Mouse (Mus musculus): ENCODE data around the gene Syn2. TPM values are rescaled to one million over a fixed set of nuclear protein-coding genes. Genes with fewer than 3 reads are reported as not detected.
A peak's percentile ranks its signal among the peaks of the same experiment; 100 is the strongest.
"Not testable (repeated sequence)": the region's sequence is repeated elsewhere in the genome, so short reads cannot be mapped to it uniquely, and the experiment has no call there.

Syn2 gene
- polyA plus RNA-seq, 1 experiment: 0.96 TPM

DNA sequence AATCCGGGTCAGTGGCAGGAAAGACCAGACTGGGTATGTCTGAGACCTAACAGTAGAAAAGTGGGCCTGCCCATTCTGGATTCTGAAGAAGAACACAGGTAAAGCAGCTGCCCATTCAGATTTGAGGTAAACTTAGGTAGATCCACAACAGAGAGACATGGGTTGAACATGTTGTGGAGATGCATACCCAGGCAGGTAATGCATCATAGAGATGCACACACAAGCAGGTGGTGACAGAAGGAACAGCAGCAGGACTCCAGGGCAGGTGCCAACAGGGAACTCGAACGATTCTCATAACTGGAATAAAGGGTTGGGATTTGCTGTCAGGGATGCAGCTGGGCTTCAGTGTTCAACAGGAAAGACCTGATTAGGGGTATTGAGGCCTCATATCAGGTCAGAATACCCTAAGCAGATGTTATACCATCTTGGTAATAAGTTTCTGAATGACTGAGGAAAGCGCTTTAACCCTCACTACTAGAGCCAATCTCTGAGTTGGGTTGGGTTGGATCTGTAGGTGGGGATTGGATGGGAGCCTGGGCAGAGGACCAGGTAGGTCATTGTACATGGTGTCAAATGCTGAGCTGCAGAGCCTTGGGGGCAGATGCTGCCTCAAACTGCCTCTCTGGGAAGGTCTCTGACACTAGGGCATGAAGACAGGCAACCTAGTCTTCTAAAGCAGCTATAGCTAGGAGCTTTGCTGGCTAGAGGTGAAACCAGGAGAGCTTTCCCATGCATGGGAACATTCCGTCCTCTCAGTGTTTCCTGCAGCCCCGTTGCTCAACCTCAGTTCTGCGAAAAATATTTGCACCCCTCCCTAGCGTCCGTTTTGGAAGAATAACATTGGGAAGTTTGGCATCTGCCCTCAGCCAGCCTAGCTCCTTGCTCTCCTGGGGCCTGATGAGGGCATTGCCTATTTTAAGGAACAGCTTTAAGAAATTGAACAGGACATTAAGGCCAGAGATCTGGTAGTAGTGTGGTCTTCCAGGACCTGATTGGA, 103.6 kb downstream of the Syn2 start:
- peaks cover 34% of the 10 kb centered on the region for H3K27me3 ChIP-seq (replicated peaks)
- no peaks in the 10 kb centered on the region for H3K9me3 ChIP-seq
- peaks cover 26% of the 10 kb centered on the region for H3K4me1 ChIP-seq
- no peaks in the 10 kb centered on the region for H3K36me3 ChIP-seq (replicated peaks; ENCODE audit: low read length)
- H3K4me3 ChIP-seq (replicated peaks): no peak overlapping the region
- TF ChIP-seq FLI1 (IDR thresholded peaks at IDR 0.05; ENCODE audit: low read length) (no peak), GATA1 (IDR thresholded peaks at IDR 0.05; ENCODE audit: borderline replicate concordance, low read length) (no peak)

- TF ChIP-seq GATA1 (IDR thresholded peaks at IDR 0.05; ENCODE audit: borderline replicate concordance, low read length): no peak
- TF ChIP-seq FLI1 (IDR thresholded peaks at IDR 0.05; ENCODE audit: low read length): no peak
Observed at GRCm38 (mm10) chr6:115239335-115239734, 104.6 kb downstream of the Syn2 start.

DNA sequence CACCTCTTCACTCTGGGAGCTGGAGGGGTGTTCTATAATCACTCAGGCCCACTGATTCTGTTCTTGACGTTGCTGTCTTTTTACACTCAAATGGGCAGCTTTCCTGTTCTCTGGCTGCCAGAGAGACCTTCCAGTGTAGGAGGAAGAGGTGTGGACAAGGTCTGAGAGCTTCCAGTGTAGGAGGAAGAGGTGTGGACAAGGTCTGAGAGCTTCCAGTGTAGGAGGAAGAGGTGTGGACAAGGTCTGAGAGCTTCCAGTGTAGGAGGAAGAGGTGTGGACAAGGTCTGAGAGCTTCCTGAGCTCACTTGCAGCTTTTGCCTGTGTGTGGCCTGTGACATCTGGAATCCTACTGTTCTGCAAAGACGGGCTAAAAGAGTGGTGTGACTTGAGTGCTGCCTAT, 105.7 kb downstream of the Syn2 start:
- H3K4me3 ChIP-seq (replicated peaks); H3K9me3 ChIP-seq; H3K36me3 ChIP-seq (replicated peaks; ENCODE audit: low read length): not testable (repeated sequence)
- Histone ChIP-seq H3K27me3 (replicated peaks) (peaks cover 44% of the 10 kb centered on the region), H3K4me1 (peaks cover 19% of the 10 kb centered on the region)

More at GRCm38 (mm10) chr6:115239335-115239734, 104.6 kb downstream of the Syn2 start:
- Histone ChIP-seq H3K27me3 (replicated peaks) (peaks cover 43% of the 10 kb centered on the region), H3K9me3 (no peaks in the 10 kb centered on the region), H3K4me3 (replicated peaks) (no peak overlapping the region), H3K4me1 (peaks cover 26% of the 10 kb centered on the region), H3K36me3 (replicated peaks; ENCODE audit: low read length) (no peaks in the 10 kb centered on the region)

- TF ChIP-seq FLI1 (IDR thresholded peaks at IDR 0.05; ENCODE audit: low read length) (no peak), GATA1 (IDR thresholded peaks at IDR 0.05; ENCODE audit: borderline replicate concordance, low read length) (no peak)
- Histone ChIP-seq H3K36me3 (replicated peaks; ENCODE audit: low read length) (no peaks in the 10 kb centered on the region), H3K27me3 (replicated peaks) (peaks cover 50% of the 10 kb centered on the region), H3K4me1 (peaks cover 15% of the 10 kb centered on the region), H3K4me3 (replicated peaks) (no peak overlapping the region), H3K9me3 (no peaks in the 10 kb centered on the region)
Observed at GRCm38 (mm10) chr6:115241131-115241699, 106.5 kb downstream of the Syn2 start.

- TF ChIP-seq GATA1 (IDR thresholded peaks at IDR 0.05; ENCODE audit: borderline replicate concordance, low read length) (no peak), FLI1 (IDR thresholded peaks at IDR 0.05; ENCODE audit: low read length) (no peak)
- no peaks in the 10 kb centered on the region for H3K9me3 ChIP-seq
- H3K4me1 ChIP-seq: peaks cover 15% of the 10 kb centered on the region
- H3K4me3 ChIP-seq (replicated peaks): no peak overlapping the region
- peaks cover 53% of the 10 kb centered on the region for H3K27me3 ChIP-seq (replicated peaks)
- no peaks in the 10 kb centered on the region for H3K36me3 ChIP-seq (replicated peaks; ENCODE audit: low read length)
Observed at GRCm38 (mm10) chr6:115241939-115242338, 107.2 kb downstream of the Syn2 start.

DNA sequence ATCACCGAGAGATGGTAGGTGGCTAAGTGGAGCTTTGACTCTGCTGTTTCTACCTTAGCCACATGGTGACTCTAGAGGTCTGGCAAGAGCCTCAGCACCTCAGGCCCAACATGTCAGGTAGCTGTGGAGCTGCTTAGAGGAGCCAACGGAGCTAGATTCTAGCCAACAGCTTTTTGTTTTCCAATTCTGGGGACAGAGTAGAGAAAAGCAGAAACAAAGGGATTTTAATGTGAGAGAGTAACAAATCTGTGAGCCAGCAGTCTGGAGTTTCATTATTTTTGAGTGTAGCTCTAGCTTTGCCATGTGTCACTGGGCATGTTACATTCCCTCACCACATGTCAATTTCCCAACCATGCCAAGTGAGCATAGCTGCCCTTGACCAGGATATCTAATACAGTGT, 109.5 kb downstream of the Syn2 start:
- no peaks in the 10 kb centered on the region for H3K36me3 ChIP-seq (replicated peaks; ENCODE audit: low read length)
- H3K27me3 ChIP-seq (replicated peaks): peaks cover 54% of the 10 kb centered on the region
- no peak overlapping the region for H3K4me3 ChIP-seq (replicated peaks)
- H3K4me1 ChIP-seq: peaks cover 15% of the 10 kb centered on the region
- TF ChIP-seq GATA1 (IDR thresholded peaks at IDR 0.05; ENCODE audit: borderline replicate concordance, low read length) (no peak), FLI1 (IDR thresholded peaks at IDR 0.05; ENCODE audit: low read length) (no peak)
- no peaks in the 10 kb centered on the region for H3K9me3 ChIP-seq

DNA sequence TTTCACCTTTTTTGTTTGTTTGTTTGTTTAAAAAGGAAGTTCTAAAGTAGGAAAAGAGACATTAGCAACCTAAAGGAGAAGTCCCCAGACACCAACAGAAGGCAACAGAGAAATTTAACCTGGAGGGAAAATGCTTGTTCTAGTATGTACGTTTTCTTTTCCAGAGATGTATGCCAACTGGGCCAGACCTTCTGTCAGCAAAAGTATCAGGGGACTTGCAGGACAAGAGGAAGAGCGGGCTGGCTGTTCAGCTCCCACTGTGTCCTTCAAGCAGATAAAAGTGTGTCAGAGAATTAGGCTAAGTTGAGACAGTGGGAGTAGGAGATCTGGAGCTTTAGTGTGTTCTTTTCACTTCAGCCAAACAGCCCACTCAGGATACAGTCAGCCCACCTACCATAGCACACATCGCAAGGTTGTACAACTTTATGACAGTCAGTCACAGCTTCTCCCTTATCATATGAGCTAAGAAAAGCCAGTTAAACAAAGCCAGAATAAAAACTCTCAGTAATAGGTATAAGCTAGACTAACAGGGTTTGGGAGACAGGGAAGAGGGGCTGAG, 110.9 kb downstream of the Syn2 start:
- Histone ChIP-seq H3K9me3 (no peaks in the 10 kb centered on the region), H3K27me3 (replicated peaks) (peaks cover 62% of the 10 kb centered on the region), H3K36me3 (replicated peaks; ENCODE audit: low read length) (no peaks in the 10 kb centered on the region), H3K4me1 (peaks cover 8% of the 10 kb centered on the region), H3K4me3 (replicated peaks) (no peak overlapping the region)
- TF ChIP-seq GATA1 (IDR thresholded peaks at IDR 0.05; ENCODE audit: borderline replicate concordance, low read length) (no peak), FLI1 (IDR thresholded peaks at IDR 0.05; ENCODE audit: low read length) (no peak)

GRCm38 (mm10) chr6:115251531-115251985, 116.9 kb downstream of the Syn2 start:
- H3K4me3 ChIP-seq (replicated peaks): peak overlapping the region; percentile 62
- TF ChIP-seq GATA1 (IDR thresholded peaks at IDR 0.05; ENCODE audit: borderline replicate concordance, low read length): no peak
- no peak for TF ChIP-seq FLI1 (IDR thresholded peaks at IDR 0.05; ENCODE audit: low read length)
- peaks cover 54% of the 10 kb centered on the region for H3K27me3 ChIP-seq (replicated peaks)
- H3K36me3 ChIP-seq (replicated peaks; ENCODE audit: low read length): no peaks in the 10 kb centered on the region
- no peaks in the 10 kb centered on the region for H3K9me3 ChIP-seq
- H3K4me1 ChIP-seq: peaks cover 11% of the 10 kb centered on the region

GRCm38 (mm10) chr6:115252099-115252873, 117.6 kb downstream of the Syn2 start, which contains the start of gene Timp4:
TSS of gene Timp4 (minus strand) at chr6:115252205.
- Histone ChIP-seq H3K36me3 (replicated peaks; ENCODE audit: low read length) (no peaks in the 10 kb centered on the region), H3K4me1 (peaks cover 11% of the 10 kb centered on the region), H3K4me3 (replicated peaks) (peak within 1 kb of the TSS; percentile 62), H3K27me3 (replicated peaks) (peaks cover 50% of the 10 kb centered on the region), H3K9me3 (no peaks in the 10 kb centered on the region)
- TF ChIP-seq GATA1 (IDR thresholded peaks at IDR 0.05; ENCODE audit: borderline replicate concordance, low read length): no peak
- TF ChIP-seq FLI1 (IDR thresholded peaks at IDR 0.05; ENCODE audit: low read length): no peak

All from megakaryocyte, embryonic 14.5 days (primary cell).